Mouse (Mus musculus): Measurements from ENCODE around the gene Nat8f6.
"Not testable (repeated sequence)": the region's sequence is repeated elsewhere in the genome, so short reads cannot be mapped to it uniquely, and the experiment has no call there.

DNA sequence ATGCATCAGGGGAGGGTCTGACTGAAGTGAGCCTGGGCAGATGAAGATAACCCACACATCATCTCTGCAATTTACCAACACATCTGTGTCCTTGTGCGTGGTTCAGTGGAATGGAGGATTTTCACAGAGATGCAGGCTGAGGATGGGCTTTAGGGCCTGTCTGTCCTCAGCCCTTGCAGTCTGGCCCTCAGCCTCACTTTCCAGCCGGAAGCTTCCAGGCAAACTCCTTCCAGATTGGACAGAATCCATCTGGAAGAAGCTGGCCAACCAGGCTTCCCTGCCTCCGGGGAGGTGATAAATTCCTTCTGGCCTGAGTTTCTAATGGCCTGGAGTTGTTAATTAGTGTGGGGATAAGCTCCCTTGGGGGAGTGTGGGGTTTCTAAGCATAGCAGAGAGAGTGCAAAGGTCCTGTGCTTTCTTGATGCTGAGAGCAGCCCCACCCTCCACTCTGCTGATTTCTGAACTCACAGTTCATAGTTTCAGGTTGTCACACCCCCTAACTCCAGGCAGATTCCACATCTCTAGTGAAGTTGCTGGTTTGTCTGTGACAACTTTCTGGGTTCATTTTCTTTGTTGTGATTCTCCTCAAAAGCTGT is 9.7 kb downstream of the Nat8f6 start:
- not testable (repeated sequence) for TF ChIP-seq CTCF (IDR thresholded peaks at IDR 0.05; ENCODE audit: low read depth, low read length); POLR2A (IDR thresholded peaks at IDR 0.05; ENCODE audit: insufficient read depth, low read length); EP300 (IDR thresholded peaks at IDR 0.05; ENCODE audit: insufficient read depth, low read depth, low read length)

All from ES-Bruce4 (cell line).